Mouse (Mus musculus) bone marrow macrophage, adult 2 months (primary cell): ENCODE results near the gene H6pd.

Experiments
- CTCF ChIP-seq: IDR thresholded peaks from 2 replicates; pipeline ENCODE4 v1.5.1; 2012; ENCODE audit warnings: low read depth, mild to moderate bottlenecking, low read length, moderate library complexity
- POLR2A ChIP-seq: IDR thresholded peaks from 2 replicates; pipeline ENCODE4 v1.6.1; 2012; ENCODE audit warnings: mild to moderate bottlenecking, low read depth, low read length, borderline replicate concordance

GRCm38 (mm10) chr4:149977801-149978544, 30.9 kb downstream of the H6pd start:
- TF ChIP-seq POLR2A (no peak), CTCF (no peak)
